Mouse (Mus musculus): Measurements from ENCODE around the gene Rgs9. TPM values are rescaled to one million over a fixed set of nuclear protein-coding genes. Genes with fewer than 3 reads are reported as not detected.
A peak's percentile ranks its signal among the peaks of the same experiment; 100 is the strongest.

The Rgs9 gene
- polyA plus RNA-seq, 1 experiment from 2014 or later = 0.40 TPM

DNA sequence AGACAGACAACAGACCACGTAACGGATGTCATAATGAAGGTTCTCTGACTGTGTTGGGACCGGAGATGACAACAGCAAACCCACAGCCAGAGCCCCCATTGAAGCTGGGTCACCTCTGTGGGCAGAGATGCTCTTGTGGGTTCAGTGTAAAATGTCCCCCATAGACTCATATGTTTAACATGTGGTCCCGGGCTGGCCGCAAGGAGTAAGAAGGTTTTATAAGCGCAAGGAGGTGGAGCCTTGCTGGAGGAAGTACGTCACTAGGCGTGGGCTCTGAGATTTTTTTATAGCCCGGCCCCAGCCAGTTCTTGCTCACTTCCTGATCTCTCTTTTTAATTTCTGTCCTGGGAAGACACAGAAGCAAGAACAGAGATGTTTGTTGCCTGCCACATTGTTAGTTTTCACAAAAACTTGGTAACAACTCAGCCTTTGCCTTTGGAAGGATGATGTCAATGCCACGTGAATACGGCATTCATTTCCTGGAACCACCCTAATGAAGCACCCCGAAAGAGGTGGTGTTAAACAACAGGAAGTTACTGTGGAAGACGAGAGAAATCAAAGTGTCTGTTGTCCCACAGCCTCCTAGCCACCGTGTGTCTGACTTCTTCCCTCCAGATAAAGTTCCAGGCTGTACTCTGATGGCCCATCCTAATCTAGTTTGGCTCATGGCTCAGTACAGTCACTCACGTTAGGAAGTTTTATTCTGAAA, 79.1 kb downstream of the Rgs9 start:
- 71% methylated on average over 15 of the region's 15 CpGs for WGBS (ENCODE audit: insufficient replicate concordance)
- Histone ChIP-seq H3K4me2 (no peak overlapping the region), H3K4me1 (ENCODE audit: control insufficient read depth, insufficient read depth, low read length) (no peaks in the 10 kb centered on the region)

DNA sequence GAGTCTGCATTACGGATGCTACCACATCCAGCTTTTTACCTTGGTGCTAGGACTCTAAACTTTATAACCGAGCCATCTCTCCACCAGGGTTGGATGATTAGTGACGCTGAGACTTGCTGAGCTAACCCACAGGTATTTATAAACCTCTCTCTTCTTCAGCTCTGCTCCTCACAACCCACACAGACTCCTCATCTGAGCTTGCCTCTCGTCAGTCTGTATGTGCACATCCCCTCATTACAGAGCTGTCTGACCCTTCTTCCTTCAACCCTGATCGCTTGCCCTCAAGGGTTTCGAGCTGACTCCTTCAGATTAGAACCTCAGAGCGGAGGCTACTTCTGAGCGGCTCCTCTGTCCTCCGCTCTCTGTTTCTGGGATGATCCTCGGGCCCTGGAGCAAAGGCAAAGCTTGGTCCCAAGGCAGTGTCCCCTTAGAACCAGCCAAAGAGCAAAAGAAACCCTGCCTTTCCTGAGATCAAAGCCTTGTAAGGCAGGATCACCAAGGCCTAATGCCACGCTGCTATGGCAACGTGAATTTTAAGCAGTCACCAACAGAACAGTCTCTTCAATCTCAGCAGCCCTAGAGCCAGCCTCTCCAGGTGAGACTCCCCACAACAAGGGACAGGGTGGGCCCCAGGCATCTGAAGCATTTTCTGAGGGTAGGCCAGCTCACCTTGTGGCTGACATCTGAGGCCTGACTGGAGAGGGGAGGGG, 79.9 kb downstream of the Rgs9 start:
- Histone ChIP-seq H3K27me3 (ENCODE audit: control insufficient read depth, insufficient read depth, low read length) (no peaks in the 10 kb centered on the region), H3K9ac (ENCODE audit: low read depth, low read length) (no peak overlapping the region), H3K4me1 (ENCODE audit: control insufficient read depth, insufficient read depth, low read length) (no peaks in the 10 kb centered on the region), H3K4me3 (ENCODE audit: low read depth, low read length) (no peak overlapping the region), H3K36me3 (ENCODE audit: control insufficient read depth, insufficient read depth, low read length) (no peaks in the 10 kb centered on the region), H3K9me3 (replicated peaks; ENCODE audit: control insufficient read depth, low read length) (no peaks in the 10 kb centered on the region), H3K27ac (ENCODE audit: low read depth, low read length) (no peak overlapping the region), H3K4me2 (no peak overlapping the region)
- 57% methylated on average over 12 of the region's 12 CpGs for WGBS (ENCODE audit: insufficient replicate concordance)
- no peak for ATAC-seq (replicated peaks; ENCODE audit: insufficient number of reproducible peaks, low FRiP score, low TSS enrichment)

More for the DNA sequence above, 79.1 kb downstream of the Rgs9 start:
- no peaks in the 10 kb centered on the region for H3K9me3 ChIP-seq (replicated peaks; ENCODE audit: control insufficient read depth, low read length)
- no peaks in the 10 kb centered on the region for H3K36me3 ChIP-seq (ENCODE audit: control insufficient read depth, insufficient read depth, low read length)
- no peaks in the 10 kb centered on the region for H3K27me3 ChIP-seq (ENCODE audit: control insufficient read depth, insufficient read depth, low read length)
- no peak overlapping the region for H3K9ac ChIP-seq (ENCODE audit: low read depth, low read length)
- H3K4me3 ChIP-seq (ENCODE audit: low read depth, low read length) = no peak overlapping the region
- no peak overlapping the region for H3K27ac ChIP-seq (ENCODE audit: low read depth, low read length)
- ATAC-seq (replicated peaks; ENCODE audit: insufficient number of reproducible peaks, low FRiP score, low TSS enrichment) = no peak

DNA sequence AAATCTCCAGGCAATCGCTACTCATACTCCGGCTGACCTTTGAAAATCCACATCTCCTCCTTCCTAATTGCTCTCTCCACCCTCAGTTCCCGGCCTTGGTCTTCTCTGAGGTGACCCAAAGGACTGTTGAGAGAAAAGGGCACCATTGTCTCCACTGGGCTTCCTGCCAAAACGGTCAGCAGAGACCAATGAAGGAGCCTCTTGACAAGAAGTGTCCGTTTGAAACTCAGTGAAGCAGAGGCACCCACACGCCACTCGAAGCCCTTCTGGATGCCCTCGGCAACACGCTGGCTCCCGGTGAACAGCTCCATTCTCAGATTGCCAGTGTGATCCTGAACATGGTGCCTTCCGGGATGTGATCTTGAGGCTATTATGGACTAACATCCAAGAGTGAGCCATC, 87.2 kb downstream of the Rgs9 start:
- H3K27me3 ChIP-seq (ENCODE audit: control insufficient read depth, insufficient read depth, low read length) = no peaks in the 10 kb centered on the region; the same call in 1 of the 2 replicates
- H3K36me3 ChIP-seq (ENCODE audit: control insufficient read depth, insufficient read depth, low read length) = no peaks in the 10 kb centered on the region
- 42% methylated on average over 11 of the region's 11 CpGs for WGBS (ENCODE audit: insufficient replicate concordance)
- H3K27ac ChIP-seq (ENCODE audit: low read depth, low read length) = no peak overlapping the region
- no peaks in the 10 kb centered on the region for H3K9me3 ChIP-seq (replicated peaks; ENCODE audit: control insufficient read depth, low read length)
- peaks cover 5% of the 10 kb centered on the region for H3K4me1 ChIP-seq (ENCODE audit: control insufficient read depth, insufficient read depth, low read length)
- no peak for ATAC-seq (replicated peaks; ENCODE audit: insufficient number of reproducible peaks, low FRiP score, low TSS enrichment)
- no peak overlapping the region for H3K9ac ChIP-seq (ENCODE audit: low read depth, low read length)
- H3K4me2 ChIP-seq = no peak overlapping the region
- no peak overlapping the region for H3K4me3 ChIP-seq (ENCODE audit: low read depth, low read length)

DNA sequence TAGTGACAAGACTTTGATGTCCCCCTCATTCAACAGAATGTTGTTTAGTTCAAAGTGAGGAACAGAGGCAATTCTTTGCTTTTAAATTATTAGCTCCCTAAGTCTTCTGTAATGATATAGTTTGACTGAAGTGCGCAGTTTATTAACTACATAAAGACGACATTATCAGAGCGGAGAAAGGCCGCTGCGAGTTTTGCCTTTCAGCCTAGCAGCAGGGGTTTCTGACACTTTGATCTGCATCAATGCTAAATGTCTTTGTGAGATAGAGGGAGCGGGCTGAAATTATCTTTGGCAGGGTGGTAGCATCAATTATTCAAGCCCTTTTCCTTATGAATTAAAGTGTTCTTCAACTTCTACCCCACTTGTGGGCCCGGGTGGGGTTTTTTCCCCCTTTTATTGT, 87.6 kb downstream of the Rgs9 start:
- H3K4me2 ChIP-seq = no peak overlapping the region
- 56% methylated on average over 7 of the region's 7 CpGs for WGBS (ENCODE audit: insufficient replicate concordance)
- H3K9me3 ChIP-seq (replicated peaks; ENCODE audit: control insufficient read depth, low read length) = no peaks in the 10 kb centered on the region
- ATAC-seq (replicated peaks; ENCODE audit: insufficient number of reproducible peaks, low FRiP score, low TSS enrichment) = no peak
- H3K4me1 ChIP-seq (ENCODE audit: control insufficient read depth, insufficient read depth, low read length) = peaks cover 5% of the 10 kb centered on the region
- no peak overlapping the region for H3K27ac ChIP-seq (ENCODE audit: low read depth, low read length)
- H3K36me3 ChIP-seq (ENCODE audit: control insufficient read depth, insufficient read depth, low read length) = no peaks in the 10 kb centered on the region
- H3K4me3 ChIP-seq (ENCODE audit: low read depth, low read length) = no peak overlapping the region
- no peaks in the 10 kb centered on the region; the same call in 1 of the 2 replicates for H3K27me3 ChIP-seq (ENCODE audit: control insufficient read depth, insufficient read depth, low read length)
- H3K9ac ChIP-seq (ENCODE audit: low read depth, low read length) = no peak overlapping the region

DNA sequence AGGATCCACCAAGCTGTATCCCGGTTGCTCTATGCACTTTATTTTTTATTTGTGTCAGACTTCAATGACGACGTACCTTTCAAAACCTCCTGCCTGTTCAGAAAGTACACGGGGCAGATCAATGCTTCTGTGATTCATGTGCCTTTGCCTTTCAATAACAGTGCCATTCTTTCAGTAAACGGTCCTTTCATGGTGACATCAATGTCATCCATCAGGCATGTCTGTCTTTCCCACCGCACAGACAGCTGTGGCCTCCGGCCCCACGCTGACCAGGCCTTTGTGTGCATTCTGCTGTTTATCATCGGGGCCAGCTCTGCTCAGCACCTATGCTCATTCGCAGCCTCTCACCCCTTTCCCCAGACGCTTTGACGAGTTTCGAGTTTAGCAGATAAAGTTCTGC, 91.2 kb downstream of the Rgs9 start:
- 18% methylated on average over 13 of the region's 13 CpGs for WGBS (ENCODE audit: insufficient replicate concordance)
- H3K4me2 ChIP-seq = peak overlapping the region; percentile 31; the same call in 1 of the 2 replicates
- no peak overlapping the region for H3K4me3 ChIP-seq (ENCODE audit: low read depth, low read length)
- no peaks in the 10 kb centered on the region for H3K9me3 ChIP-seq (replicated peaks; ENCODE audit: control insufficient read depth, low read length)
- no peaks in the 10 kb centered on the region; the same call in 1 of the 2 replicates for H3K27me3 ChIP-seq (ENCODE audit: control insufficient read depth, insufficient read depth, low read length)
- H3K36me3 ChIP-seq (ENCODE audit: control insufficient read depth, insufficient read depth, low read length) = no peaks in the 10 kb centered on the region
- no peak overlapping the region for H3K27ac ChIP-seq (ENCODE audit: low read depth, low read length)
- H3K9ac ChIP-seq (ENCODE audit: low read depth, low read length) = no peak overlapping the region
- peaks cover 5% of the 10 kb centered on the region for H3K4me1 ChIP-seq (ENCODE audit: control insufficient read depth, insufficient read depth, low read length)
- ATAC-seq (replicated peaks; ENCODE audit: insufficient number of reproducible peaks, low FRiP score, low TSS enrichment) = no peak

DNA sequence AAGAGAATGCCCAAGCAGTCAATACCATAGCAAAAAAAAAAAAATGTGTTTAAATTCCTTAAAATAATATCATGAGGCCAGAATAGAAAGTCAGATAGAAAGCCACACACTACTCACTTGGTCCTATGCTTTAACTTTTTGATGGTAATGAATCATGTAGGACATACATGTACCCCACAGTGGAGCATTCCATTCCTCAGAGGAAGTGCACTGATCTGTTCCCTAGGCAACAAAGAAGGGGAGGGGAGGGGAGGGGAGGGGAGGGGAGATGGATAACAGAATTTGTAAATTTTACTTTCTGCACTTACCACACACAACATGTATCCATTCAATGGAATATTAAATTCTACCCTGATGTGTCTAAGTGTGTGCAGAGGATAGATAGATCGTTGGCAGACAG, 91.9 kb downstream of the Rgs9 start:
- H3K9me3 ChIP-seq (replicated peaks; ENCODE audit: control insufficient read depth, low read length) = no peaks in the 10 kb centered on the region
- no peak for ATAC-seq (replicated peaks; ENCODE audit: insufficient number of reproducible peaks, low FRiP score, low TSS enrichment)
- H3K4me2 ChIP-seq = no peak overlapping the region
- H3K27me3 ChIP-seq (ENCODE audit: control insufficient read depth, insufficient read depth, low read length) = no peaks in the 10 kb centered on the region; the same call in 1 of the 2 replicates
- WGBS (ENCODE audit: insufficient replicate concordance) = 68% methylated on average over 1 of the region's 1 CpGs
- no peak overlapping the region for H3K4me3 ChIP-seq (ENCODE audit: low read depth, low read length)
- no peak overlapping the region for H3K27ac ChIP-seq (ENCODE audit: low read depth, low read length)
- H3K9ac ChIP-seq (ENCODE audit: low read depth, low read length) = no peak overlapping the region
- H3K36me3 ChIP-seq (ENCODE audit: control insufficient read depth, insufficient read depth, low read length) = no peaks in the 10 kb centered on the region
- peaks cover 5% of the 10 kb centered on the region for H3K4me1 ChIP-seq (ENCODE audit: control insufficient read depth, insufficient read depth, low read length)

DNA sequence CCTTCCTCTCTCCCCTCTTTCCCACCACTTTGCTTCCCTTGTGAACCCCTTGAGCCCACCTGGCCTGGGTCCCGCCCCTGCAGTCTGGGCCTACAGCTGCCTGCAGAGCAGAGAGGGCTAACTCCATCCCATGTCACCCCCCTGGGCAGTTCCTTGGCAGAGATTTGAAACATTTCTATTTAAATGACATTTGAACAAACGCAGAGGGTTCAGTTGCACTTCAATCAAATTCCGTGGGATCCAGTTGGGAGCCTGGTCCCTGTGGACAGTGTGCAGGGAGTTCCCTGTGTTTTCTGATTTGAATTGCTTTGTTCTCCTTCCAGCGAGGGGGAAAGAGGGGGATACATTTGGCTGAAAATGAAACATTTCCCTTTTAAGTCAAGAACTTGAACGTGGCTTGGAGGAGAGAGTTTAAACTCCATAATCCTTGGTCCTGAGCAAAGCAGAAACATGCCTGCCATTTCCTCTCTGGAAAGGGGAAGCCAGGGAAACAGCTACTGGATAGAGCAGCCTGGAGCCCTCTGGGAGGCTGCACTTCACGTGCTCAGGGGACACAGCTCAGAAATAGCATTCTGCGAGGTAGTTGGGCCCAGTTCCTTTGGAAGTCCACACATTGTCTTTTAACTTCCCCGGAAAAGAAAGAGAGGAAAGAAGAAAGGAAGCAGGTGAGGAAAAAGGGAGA, 98.2 kb downstream of the Rgs9 start:
- H3K27ac ChIP-seq (ENCODE audit: low read depth, low read length) = no peak overlapping the region
- H3K36me3 ChIP-seq (ENCODE audit: control insufficient read depth, insufficient read depth, low read length) = no peaks in the 10 kb centered on the region
- ATAC-seq (replicated peaks; ENCODE audit: insufficient number of reproducible peaks, low FRiP score, low TSS enrichment) = no peak
- H3K9me3 ChIP-seq (replicated peaks; ENCODE audit: control insufficient read depth, low read length) = no peaks in the 10 kb centered on the region
- H3K27me3 ChIP-seq (ENCODE audit: control insufficient read depth, insufficient read depth, low read length) = no peaks in the 10 kb centered on the region
- H3K4me2 ChIP-seq = no peak overlapping the region
- no peak overlapping the region for H3K4me3 ChIP-seq (ENCODE audit: low read depth, low read length)
- no peaks in the 10 kb centered on the region; the same call in 1 of the 2 replicates for H3K4me1 ChIP-seq (ENCODE audit: control insufficient read depth, insufficient read depth, low read length)
- WGBS (ENCODE audit: insufficient replicate concordance) = 42% methylated on average over 8 of the region's 8 CpGs
- no peak overlapping the region for H3K9ac ChIP-seq (ENCODE audit: low read depth, low read length)

DNA sequence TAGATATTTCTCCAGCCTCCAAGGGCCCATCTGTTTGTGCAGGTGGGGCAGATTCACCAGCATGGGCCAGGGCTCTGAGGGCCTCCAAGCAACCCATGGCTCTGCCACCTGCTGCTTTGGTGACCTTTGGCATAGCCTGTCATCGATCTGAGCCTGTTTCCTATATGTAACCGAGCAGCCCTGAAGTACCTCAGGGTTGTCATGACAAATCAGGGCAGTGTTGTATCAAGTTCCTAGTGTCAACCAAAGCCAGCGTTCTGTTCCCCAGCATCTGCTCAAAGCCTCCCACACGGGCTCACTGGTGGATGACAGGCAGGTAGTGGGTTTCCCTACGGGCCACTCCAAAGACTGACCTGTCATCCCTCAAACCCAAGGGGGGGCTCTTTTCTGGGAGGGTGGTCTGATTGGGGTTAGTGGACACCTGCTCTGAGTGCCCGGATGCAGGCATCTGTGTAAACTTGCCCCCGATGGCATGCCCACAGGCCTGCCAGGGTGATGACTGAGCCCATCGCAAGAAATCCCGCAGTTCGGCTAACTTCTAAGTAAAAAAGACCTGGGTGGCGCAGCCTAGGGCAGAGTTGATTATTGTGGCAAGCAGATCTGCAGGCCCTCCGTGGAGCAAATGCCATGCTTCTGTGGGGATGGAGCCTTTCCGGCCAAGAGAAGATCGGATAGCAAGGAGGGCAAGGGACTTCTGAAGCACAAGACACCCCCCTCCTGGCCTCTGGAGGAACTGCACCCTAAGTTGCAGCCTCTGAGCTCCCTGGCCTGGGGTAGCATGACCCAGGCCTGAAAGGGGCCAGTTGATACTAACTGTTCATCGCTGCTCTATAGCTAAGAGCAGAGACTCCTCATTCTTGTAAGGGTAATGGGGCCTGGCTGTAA, 105.0 kb downstream of the Rgs9 start:
- WGBS (ENCODE audit: insufficient replicate concordance) = 46% methylated on average over 15 of the region's 15 CpGs
- no peaks in the 10 kb centered on the region for H3K4me1 ChIP-seq (ENCODE audit: control insufficient read depth, insufficient read depth, low read length)
- no peak; the same call in 1 of the 2 replicates for ATAC-seq (replicated peaks; ENCODE audit: insufficient number of reproducible peaks, low FRiP score, low TSS enrichment)

More for the DNA sequence above, 105.0 kb downstream of the Rgs9 start:
- no peaks in the 10 kb centered on the region for H3K9me3 ChIP-seq (replicated peaks; ENCODE audit: control insufficient read depth, low read length)
- no peak overlapping the region for H3K27ac ChIP-seq (ENCODE audit: low read depth, low read length)
- no peak overlapping the region for H3K4me3 ChIP-seq (ENCODE audit: low read depth, low read length)
- no peaks in the 10 kb centered on the region for H3K27me3 ChIP-seq (ENCODE audit: control insufficient read depth, insufficient read depth, low read length)
- no peak overlapping the region for H3K9ac ChIP-seq (ENCODE audit: low read depth, low read length)
- H3K4me2 ChIP-seq = no peak overlapping the region
- no peaks in the 10 kb centered on the region for H3K36me3 ChIP-seq (ENCODE audit: control insufficient read depth, insufficient read depth, low read length)

Data from heart, embryonic 11.5 days (tissue).